ENCODE assay signal across 8 mouse cellular contexts in genomic region chr8:87218956-87219482, GRCm38 (mm10).
DNase-seq lines count a peak whose midpoint lies in the region; ATAC-seq and TF ChIP-seq lines count a peak whose summit lies in the region.

No protein-coding gene starts in this region.

- no peaks in the 10 kb centered on the region for H3K9me3 ChIP-seq in midbrain, postnatal 0 days (ENCODE audit: low read length)
- no peaks in the 10 kb centered on the region for H3K9me3 ChIP-seq in midbrain, embryonic 10.5 days (replicated peaks)
- no peaks in the 10 kb centered on the region for H3K9me3 ChIP-seq in heart, embryonic 11.5 days (replicated peaks; ENCODE audit: control insufficient read depth, low read length)

- no peak overlapping the region for H3K9ac ChIP-seq in midbrain, postnatal 0 days (replicated peaks; ENCODE audit: low read length, poor library complexity, severe bottlenecking)
- H3K9ac ChIP-seq in heart, embryonic 11.5 days (ENCODE audit: low read depth, low read length): no peak overlapping the region

- no peaks in the 10 kb centered on the region for H3K36me3 ChIP-seq in midbrain, postnatal 0 days (ENCODE audit: insufficient read depth, low read length)
- H3K36me3 ChIP-seq in midbrain, embryonic 10.5 days: no peaks in the 10 kb centered on the region
- H3K36me3 ChIP-seq in heart, embryonic 11.5 days (ENCODE audit: control insufficient read depth, insufficient read depth, low read length): no peaks in the 10 kb centered on the region

- no peak overlapping the region for H3K4me2 ChIP-seq in midbrain, postnatal 0 days (ENCODE audit: low read depth, low read length, poor library complexity, severe bottlenecking)
- H3K4me2 ChIP-seq in heart, embryonic 11.5 days: no peak overlapping the region

- ATAC-seq in midbrain, postnatal 0 days (ENCODE audit: low FRiP score): no peak
- no peak for ATAC-seq in megakaryocyte progenitor cell, adult 5-6 weeks (replicated peaks; ENCODE audit: poor library complexity)
- no peak for ATAC-seq in heart, embryonic 11.5 days (replicated peaks; ENCODE audit: insufficient number of reproducible peaks, low FRiP score, low TSS enrichment)

- WGBS in midbrain, postnatal 0 days: 15% methylated on average over 6 of the region's 6 CpGs
- 21% methylated on average over 6 of the region's 6 CpGs for WGBS in midbrain, embryonic 10.5 days
- WGBS in heart, embryonic 11.5 days (ENCODE audit: insufficient replicate concordance): 13% methylated on average over 6 of the region's 6 CpGs

- H3K4me1 ChIP-seq in midbrain, postnatal 0 days (ENCODE audit: insufficient read depth, low read length): no peaks in the 10 kb centered on the region; the same call in 1 of the 2 replicates
- H3K4me1 ChIP-seq in midbrain, embryonic 10.5 days: peaks cover 27% of the 10 kb centered on the region
- no peaks in the 10 kb centered on the region for H3K4me1 ChIP-seq in heart, embryonic 11.5 days (ENCODE audit: control insufficient read depth, insufficient read depth, low read length)

- no peak overlapping the region for H3K27ac ChIP-seq in midbrain, postnatal 0 days (ENCODE audit: low read depth, low read length)
- no peak overlapping the region for H3K27ac ChIP-seq in midbrain, embryonic 10.5 days (replicated peaks)
- H3K27ac ChIP-seq in heart, embryonic 11.5 days (ENCODE audit: low read depth, low read length): no peak overlapping the region

- TF ChIP-seq CTCF in midbrain, postnatal 0 days (IDR thresholded peaks at IDR 0.05): peak; percentile 79

- no peaks in the 10 kb centered on the region for H3K27me3 ChIP-seq in midbrain, postnatal 0 days (ENCODE audit: insufficient read depth, low read length)
- peaks cover 51% of the 10 kb centered on the region for H3K27me3 ChIP-seq in midbrain, embryonic 10.5 days (ENCODE audit: low read depth, poor library complexity, severe bottlenecking)
- peaks cover 14% of the 10 kb centered on the region for H3K27me3 ChIP-seq in heart, embryonic 11.5 days (ENCODE audit: control insufficient read depth, insufficient read depth, low read length)

- peak; percentile 32 for DNase-seq in embryo, embryonic 10 days (ENCODE audit: low spot score)
- DNase-seq in embryo, embryonic 10.5 days (ENCODE audit: low spot score): no peak
- peak; percentile 50 for DNase-seq in midbrain, postnatal 0 days (ENCODE audit: low spot score)
- no peak for DNase-seq in midbrain, embryonic 10.5 days (ENCODE audit: low spot score)
- peak; percentile 38 to 46 for DNase-seq in cerebellum, postnatal 4 days (ENCODE audit: low spot score in 2 of 2)
- peak; percentile 5 to 17 for DNase-seq in lung, adult 18-20 months

- no peak overlapping the region for H3K4me3 ChIP-seq in midbrain, postnatal 0 days (ENCODE audit: low read depth, low read length)
- no peak overlapping the region for H3K4me3 ChIP-seq in midbrain, embryonic 10.5 days
- no peak overlapping the region for H3K4me3 ChIP-seq in heart, embryonic 11.5 days (ENCODE audit: low read depth, low read length)

Comparison
In these comparisons a context has a peak if more than half of its experiments do, and no peak if none do; other contexts are left out.
1. DNase-seq: peak in embryo, embryonic 10 days (single experiment), midbrain, postnatal 0 days (single experiment), cerebellum, postnatal 4 days (2 of 2) and lung, adult 18-20 months (2 of 2); none in embryo, embryonic 10.5 days (single experiment) and midbrain, embryonic 10.5 days (single experiment).